Comparison of ENCODE assay signal across 21 mouse cellular contexts in the genomic region with DNA sequence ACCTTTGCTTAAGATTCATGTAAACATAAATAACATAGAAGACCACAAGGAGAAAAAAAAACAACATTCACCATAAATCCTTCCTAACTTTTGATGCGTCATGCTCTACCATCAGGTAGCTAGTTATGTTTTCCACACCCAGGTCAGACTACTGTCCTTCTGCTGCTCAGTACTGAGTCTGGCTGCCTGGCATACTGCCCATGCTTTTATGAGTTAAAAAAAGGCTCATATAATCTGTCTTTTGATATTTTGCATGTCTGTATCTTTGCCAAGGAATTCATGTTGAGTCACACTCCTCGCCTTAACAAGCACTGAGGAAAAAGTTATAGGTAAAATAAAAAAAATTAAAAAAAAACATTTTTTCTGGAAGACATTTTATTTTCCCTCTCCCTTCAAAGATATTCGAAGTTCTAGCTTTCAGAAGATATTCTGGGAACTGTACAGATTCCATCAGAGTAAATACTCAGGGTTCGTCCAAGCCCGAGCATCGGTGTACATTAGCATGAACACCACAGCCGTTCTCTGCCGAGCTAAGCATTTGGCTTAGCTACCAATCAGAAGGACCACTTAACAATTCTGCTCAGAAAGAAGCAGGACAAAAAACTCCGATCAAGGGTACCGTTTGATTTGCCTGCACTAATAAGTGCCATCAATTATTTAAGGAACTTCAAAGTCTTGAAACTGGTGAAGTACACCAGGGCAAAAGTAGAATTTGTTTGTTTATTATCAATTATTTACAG. TPM values are rescaled to one million over a fixed set of nuclear protein-coding genes. Genes with fewer than 3 reads are reported as not detected.
DNase-seq lines count a peak whose midpoint lies in the region; ATAC-seq and TF ChIP-seq lines count a peak whose summit lies in the region.
"Had no signal": no experiment of that assay in that cellular context is flagged by ENCODE, and none has a peak within 500 bp of the region (broad histone marks: within the 10 kb centered on the region; RNA-seq: fewer than 3 reads in every experiment).

No protein-coding gene starts in this region.

- H3K27me3 ChIP-seq in embryonic facial prominence, embryonic 14.5 days (replicated peaks; ENCODE audit: control insufficient read depth, insufficient read depth, low read length): no peaks in the 10 kb centered on the region
- H3K27me3 ChIP-seq in embryonic facial prominence, embryonic 10.5 days (replicated peaks; ENCODE audit: low read depth, poor library complexity, severe bottlenecking): no peaks in the 10 kb centered on the region
- H3K27me3 ChIP-seq in midbrain, embryonic 14.5 days (ENCODE audit: control insufficient read depth, insufficient read depth, low read length): no peaks in the 10 kb centered on the region
- H3K27me3 ChIP-seq in midbrain, embryonic 11.5 days (ENCODE audit: control insufficient read depth, insufficient read depth, low read length): no peaks in the 10 kb centered on the region
- H3K27me3 ChIP-seq in stomach, postnatal 0 days (ENCODE audit: control insufficient read depth, insufficient read depth, low read length): no peaks in the 10 kb centered on the region
- H3K27me3 ChIP-seq: liver, embryonic 13.5 days; Patski had no signal

- H3K9ac ChIP-seq in embryonic facial prominence, embryonic 14.5 days (ENCODE audit: low read depth, low read length): no peak overlapping the region
- no peak overlapping the region for H3K9ac ChIP-seq in midbrain, embryonic 14.5 days (replicated peaks; ENCODE audit: low read length)
- H3K9ac ChIP-seq in midbrain, embryonic 11.5 days (ENCODE audit: low read length): no peak overlapping the region
- no peak overlapping the region for H3K9ac ChIP-seq in stomach, postnatal 0 days (ENCODE audit: low read length)
- H3K9ac ChIP-seq: heart, embryonic 13.5 days; liver, embryonic 13.5 days had no signal

- no peak for TF ChIP-seq EP300 in stomach, postnatal 0 days (optimal IDR thresholded peaks at IDR 0.05)

- ATAC-seq in embryonic facial prominence, embryonic 14.5 days (ENCODE audit: low read depth): no peak
- no peak; the same call in 1 of the 2 replicates for ATAC-seq in midbrain, embryonic 14.5 days (ENCODE audit: low FRiP score, low TSS enrichment)
- ATAC-seq in midbrain, embryonic 11.5 days (ENCODE audit: low FRiP score): no peak
- ATAC-seq in stomach, postnatal 0 days (ENCODE audit: low FRiP score, low TSS enrichment): no peak
- ATAC-seq: activated CD4-positive, CD25-positive, alpha-beta regulatory T cell, adult 4 months; hindbrain, postnatal 0 days; Patski had no signal

- no peaks in the 10 kb centered on the region for H3K36me3 ChIP-seq in embryonic facial prominence, embryonic 14.5 days (ENCODE audit: control insufficient read depth, insufficient read depth, low read length)
- H3K36me3 ChIP-seq in embryonic facial prominence, embryonic 10.5 days (replicated peaks): no peaks in the 10 kb centered on the region
- H3K36me3 ChIP-seq in midbrain, embryonic 14.5 days (ENCODE audit: control insufficient read depth, insufficient read depth, low read length): no peaks in the 10 kb centered on the region
- no peaks in the 10 kb centered on the region for H3K36me3 ChIP-seq in midbrain, embryonic 11.5 days (ENCODE audit: control insufficient read depth, insufficient read depth, low read length)
- no peaks in the 10 kb centered on the region for H3K36me3 ChIP-seq in stomach, postnatal 0 days (ENCODE audit: control insufficient read depth, insufficient read depth, low read length)
- H3K36me3 ChIP-seq: heart, embryonic 13.5 days; liver, embryonic 13.5 days had no signal

- no peaks in the 10 kb centered on the region for H3K9me3 ChIP-seq in embryonic facial prominence, embryonic 14.5 days (ENCODE audit: control insufficient read depth, low read length)
- H3K9me3 ChIP-seq in embryonic facial prominence, embryonic 10.5 days: no peaks in the 10 kb centered on the region
- H3K9me3 ChIP-seq in midbrain, embryonic 14.5 days (ENCODE audit: control insufficient read depth, low read length): no peaks in the 10 kb centered on the region
- no peaks in the 10 kb centered on the region for H3K9me3 ChIP-seq in midbrain, embryonic 11.5 days (ENCODE audit: control insufficient read depth, low read length)
- no peaks in the 10 kb centered on the region for H3K9me3 ChIP-seq in stomach, postnatal 0 days (ENCODE audit: control insufficient read depth, low read length)
- H3K9me3 ChIP-seq: heart, embryonic 13.5 days; liver, embryonic 13.5 days had no signal

- 66% methylated on average over 10 of the region's 10 CpGs for WGBS in embryonic facial prominence, embryonic 14.5 days
- 80% methylated on average over 10 of the region's 10 CpGs for WGBS in embryonic facial prominence, embryonic 10.5 days
- 66% methylated on average over 10 of the region's 10 CpGs for WGBS in midbrain, embryonic 14.5 days
- WGBS in midbrain, embryonic 11.5 days: 80% methylated on average over 10 of the region's 10 CpGs
- 50% methylated on average over 10 of the region's 10 CpGs for WGBS in stomach, postnatal 0 days

- H3K4me3 ChIP-seq in embryonic facial prominence, embryonic 14.5 days (ENCODE audit: low read depth, low read length): no peak overlapping the region
- no peak overlapping the region for H3K4me3 ChIP-seq in embryonic facial prominence, embryonic 10.5 days
- no peak overlapping the region for H3K4me3 ChIP-seq in midbrain, embryonic 14.5 days (replicated peaks; ENCODE audit: low read depth, low read length)
- no peak overlapping the region for H3K4me3 ChIP-seq in midbrain, embryonic 11.5 days (ENCODE audit: low read depth, low read length)
- no peak overlapping the region for H3K4me3 ChIP-seq in stomach, postnatal 0 days (ENCODE audit: low read depth, low read length)
- H3K4me3 ChIP-seq: heart, embryonic 13.5 days; liver, embryonic 13.5 days had no signal

- peak; percentile 54 for DNase-seq in embryonic facial prominence, embryonic 14.5 days (ENCODE audit: low spot score)
- no peak for DNase-seq in embryonic facial prominence, embryonic 10.5 days (ENCODE audit: low spot score)
- DNase-seq in midbrain, embryonic 14.5 days: peak; percentile 47
- DNase-seq in midbrain, embryonic 11.5 days (ENCODE audit: low spot score, missing footprints): no peak
- peak; percentile 51 for DNase-seq in adrenal gland, postnatal 25 days
- DNase-seq in stomach, postnatal 0 days (ENCODE audit: low spot score): peak; percentile 11
- DNase-seq in kidney, adult 11 months: no peak
- DNase-seq: B cell, adult 2 months; cerebellum, adult 8-10 months; heart, adult 11 months; heart, postnatal 4 days; kidney, adult 8-10 months; kidney, postnatal 4 days; liver, embryonic 13.5 days; lung, postnatal 10 days; thymus, postnatal 14 days had no signal

- H3K4me1 ChIP-seq in embryonic facial prominence, embryonic 14.5 days (ENCODE audit: control insufficient read depth, insufficient read depth, low read length): peaks cover 33% of the 10 kb centered on the region
- peaks cover 27% of the 10 kb centered on the region for H3K4me1 ChIP-seq in embryonic facial prominence, embryonic 10.5 days
- peaks cover 15% of the 10 kb centered on the region for H3K4me1 ChIP-seq in midbrain, embryonic 14.5 days (ENCODE audit: control insufficient read depth, insufficient read depth, low read length)
- H3K4me1 ChIP-seq in midbrain, embryonic 11.5 days (ENCODE audit: control insufficient read depth, insufficient read depth, low read length): peaks cover 5% of the 10 kb centered on the region; the same call in 1 of the 2 replicates
- no peaks in the 10 kb centered on the region for H3K4me1 ChIP-seq in stomach, postnatal 0 days (replicated peaks; ENCODE audit: control insufficient read depth, insufficient read depth)
- H3K4me1 ChIP-seq: liver, embryonic 13.5 days had no signal

- no peak overlapping the region for H3K27ac ChIP-seq in embryonic facial prominence, embryonic 14.5 days (replicated peaks; ENCODE audit: low read depth, low read length)
- no peak overlapping the region for H3K27ac ChIP-seq in embryonic facial prominence, embryonic 10.5 days (replicated peaks)
- H3K27ac ChIP-seq in midbrain, embryonic 14.5 days (replicated peaks; ENCODE audit: low read depth, low read length): no peak overlapping the region
- no peak overlapping the region for H3K27ac ChIP-seq in midbrain, embryonic 11.5 days (ENCODE audit: low read depth, low read length)
- H3K27ac ChIP-seq in stomach, postnatal 0 days (replicated peaks): no peak overlapping the region
- H3K27ac ChIP-seq: heart, embryonic 13.5 days; hindbrain, postnatal 0 days; liver, embryonic 13.5 days had no signal

- no peak overlapping the region for H3K4me2 ChIP-seq in embryonic facial prominence, embryonic 14.5 days (ENCODE audit: low read depth, low read length)
- no peak overlapping the region for H3K4me2 ChIP-seq in midbrain, embryonic 14.5 days (ENCODE audit: low read length)
- no peak overlapping the region for H3K4me2 ChIP-seq in midbrain, embryonic 11.5 days
- H3K4me2 ChIP-seq in stomach, postnatal 0 days (replicated peaks; ENCODE audit: low read depth): no peak overlapping the region
- H3K4me2 ChIP-seq: heart, embryonic 13.5 days; liver, embryonic 13.5 days had no signal

- no peak for TF ChIP-seq CTCF in stomach, postnatal 0 days (IDR thresholded peaks at IDR 0.05; ENCODE audit: low read depth)

RNA-seq across cellular contexts. Expression of a gene that starts 51.0 kb away (rescaled TPM):
- polyA plus RNA-seq in embryonic facial prominence, embryonic 14.5 days (2014; fragmentation: Nextera tagmentation; extraction: Ambion mirVana): 48.3 and 48.6 TPM in 2 replicates
- polyA plus RNA-seq in embryonic facial prominence, embryonic 10.5 days (2016; fragmentation: Nextera tagmentation; extraction: Ambion mirVana): 44.0 and 48.2 TPM in 2 replicates
- polyA plus RNA-seq in midbrain, embryonic 14.5 days (2014; fragmentation: Nextera tagmentation; extraction: Ambion mirVana): 45.2 and 61.6 TPM in 2 replicates
- polyA plus RNA-seq in midbrain, embryonic 11.5 days (2014; fragmentation: Nextera tagmentation; extraction: Ambion mirVana): 38.2 and 39.6 TPM in 2 replicates
- 31.4 and 42.5 TPM in 2 replicates for total RNA-seq in adrenal gland, postnatal 25 days (2021)
- polyA plus RNA-seq in stomach, postnatal 0 days (2015; fragmentation: Nextera tagmentation; extraction: Ambion mirVana): 3.7 and 4.5 TPM in 2 replicates
- total RNA-seq: megakaryocyte, adult 5-6 weeks had no signal
- polyA plus RNA-seq: activated CD4-positive, CD25-positive, alpha-beta regulatory T cell, adult 4 months had no signal

Comparison
In these comparisons a context has a peak if more than half of its experiments do, and no peak if none do; other contexts are left out.
1. DNase-seq: peak in embryonic facial prominence, embryonic 14.5 days (single experiment), midbrain, embryonic 14.5 days (single experiment), adrenal gland, postnatal 25 days (single experiment) and stomach, postnatal 0 days (single experiment); none in embryonic facial prominence, embryonic 10.5 days (single experiment), midbrain, embryonic 11.5 days (single experiment) and kidney, adult 11 months (single experiment).